Mouse (Mus musculus) forebrain, embryonic 15.5 days (tissue): ENCODE measurements around the gene Hoxa9. TPM values are rescaled to one million over a fixed set of nuclear protein-coding genes. Genes with fewer than 3 reads are reported as not detected.

ENCODE experiments used
- ATAC-seq: fragments of 200-750 bp; cut with Nextera tagmentation; replicated peaks from 2 replicates; pipeline ENCODE4 v1.8.0; 2017; ENCODE audit warnings: mild to moderate bottlenecking, moderate TSS enrichment, moderate library complexity
- H3K27ac ChIP-seq: fragments of 300-500 bp; sonication (generic); replicated peaks from 2 replicates; pipeline ENCODE4 v1.5.1; 2015; ENCODE audit warnings: mild to moderate bottlenecking, inconsistent platforms
- H3K27me3 ChIP-seq: fragments of 300-500 bp; sonication (generic); 2 replicates; pipeline ENCODE4 v1.6.1; 2015; ENCODE audit warnings: inconsistent platforms
- H3K36me3 ChIP-seq: fragments of 300-500 bp; sonication (generic); 2 replicates; pipeline ENCODE4 v1.6.1; 2015; ENCODE audit warnings: mild to moderate bottlenecking, inconsistent platforms
- H3K4me1 ChIP-seq: fragments of 300-500 bp; sonication (generic); 2 replicates; pipeline ENCODE4 v1.6.1; 2015; ENCODE audit warnings: inconsistent platforms
- H3K4me2 ChIP-seq: fragments of 300-500 bp; sonication (generic); replicated peaks from 2 replicates; pipeline ENCODE4 v1.6.1; 2015; ENCODE audit warnings: mild to moderate bottlenecking, inconsistent platforms
- H3K4me3 ChIP-seq: fragments of 300-500 bp; sonication (generic); 2 replicates; pipeline ENCODE4 v1.5.1; 2015; ENCODE audit warnings: mild to moderate bottlenecking, inconsistent platforms
- H3K9ac ChIP-seq: fragments of 300-500 bp; sonication (generic); replicated peaks from 2 replicates; pipeline ENCODE4 v1.6.1; 2015; ENCODE audit warnings: mild to moderate bottlenecking, inconsistent platforms
- H3K9me3 ChIP-seq: fragments of 300-500 bp; sonication (generic); 2 replicates; pipeline ENCODE4 v1.6.1; 2016; ENCODE audit warnings: inconsistent platforms
- WGBS: fragments of 180-500 bp; shearing (Covaris S2); methylation state at CpG from one replicate; pipeline ENCODE4 v1.1.7; 2015; ENCODE audit warnings: mixed read lengths; 5-methylcytosine and 5-hydroxymethylcytosine counted together
- polyA plus RNA-seq: library from polyadenylated mRNA; unstranded; fragments of >200 nt; fragmentation: Nextera tagmentation; extraction: Ambion mirVana; gene quantifications from 2 replicates; pipeline ENCODE4 v1.2.1, GENCODE M21; 2015

Gene Hoxa9
- not detected in 2 replicates for polyA plus RNA-seq

GRCm38 (mm10) chr6:52230516-52231165, at the start of gene Hoxa9:
TSS of gene Hoxa9 (minus strand) at chr6:52231089.
- no peak within 1 kb of the TSS for H3K4me2 ChIP-seq
- no peak within 1 kb of the TSS for H3K9ac ChIP-seq
- H3K36me3 ChIP-seq, result no peaks in the 10 kb centered on the region
- 1% methylated on average over 34 of the region's 36 CpGs for WGBS
- H3K4me1 ChIP-seq, result no peaks in the 10 kb centered on the region
- no peak for ATAC-seq
- peaks cover 96% of the 10 kb centered on the region for H3K27me3 ChIP-seq
- H3K4me3 ChIP-seq, result no peak within 1 kb of the TSS
- H3K9me3 ChIP-seq, result no peaks in the 10 kb centered on the region
- no peak within 1 kb of the TSS for H3K27ac ChIP-seq

- no peaks in the 10 kb centered on the region for H3K36me3 ChIP-seq
- H3K4me3 ChIP-seq, result no peak overlapping the region
- H3K4me2 ChIP-seq, result no peak overlapping the region
- H3K27me3 ChIP-seq, result peaks cover 82% of the 10 kb centered on the region
- WGBS, result 13% methylated on average over 5 of the region's 5 CpGs
- H3K9me3 ChIP-seq, result no peaks in the 10 kb centered on the region
- H3K27ac ChIP-seq, result no peak overlapping the region
- H3K9ac ChIP-seq, result no peak overlapping the region
- ATAC-seq, result no peak
- H3K4me1 ChIP-seq, result no peaks in the 10 kb centered on the region
Observed at GRCm38 (mm10) chr6:52276920-52277319, 46.0 kb upstream of the Hoxa9 start.

GRCm38 (mm10) chr6:52276382-52276781, 45.5 kb upstream of the Hoxa9 start:
- H3K27ac ChIP-seq, result no peak overlapping the region
- no peak overlapping the region for H3K4me2 ChIP-seq
- no peak overlapping the region for H3K4me3 ChIP-seq
- no peaks in the 10 kb centered on the region for H3K36me3 ChIP-seq
- no peaks in the 10 kb centered on the region for H3K4me1 ChIP-seq
- peaks cover 84% of the 10 kb centered on the region for H3K27me3 ChIP-seq
- H3K9me3 ChIP-seq, result no peaks in the 10 kb centered on the region
- no peak for ATAC-seq
- WGBS, result under 1% methylated on average over 6 of the region's 6 CpGs
- no peak overlapping the region for H3K9ac ChIP-seq

GRCm38 (mm10) chr6:52275563-52276280, 44.8 kb upstream of the Hoxa9 start:
- H3K4me3 ChIP-seq, result no peak overlapping the region
- no peak overlapping the region for H3K9ac ChIP-seq
- no peak overlapping the region for H3K4me2 ChIP-seq
- no peak overlapping the region for H3K27ac ChIP-seq
- peaks cover 84% of the 10 kb centered on the region for H3K27me3 ChIP-seq
- ATAC-seq, result no peak
- 5% methylated on average over 8 of the region's 8 CpGs for WGBS
- no peaks in the 10 kb centered on the region for H3K9me3 ChIP-seq
- H3K4me1 ChIP-seq, result no peaks in the 10 kb centered on the region
- no peaks in the 10 kb centered on the region for H3K36me3 ChIP-seq

GRCm38 (mm10) chr6:52274576-52274975, 43.7 kb upstream of the Hoxa9 start:
- no peak for ATAC-seq
- Histone ChIP-seq H3K36me3 (no peaks in the 10 kb centered on the region), H3K27ac (no peak overlapping the region), H3K27me3 (peaks cover 94% of the 10 kb centered on the region), H3K9me3 (no peaks in the 10 kb centered on the region), H3K4me2 (no peak overlapping the region), H3K4me3 (no peak overlapping the region), H3K9ac (no peak overlapping the region), H3K4me1 (no peaks in the 10 kb centered on the region)
- 3% methylated on average over 11 of the region's 11 CpGs for WGBS

GRCm38 (mm10) chr6:52273656-52274280, 42.9 kb upstream of the Hoxa9 start:
- H3K27me3 ChIP-seq, result peaks cover 97% of the 10 kb centered on the region
- H3K36me3 ChIP-seq, result no peaks in the 10 kb centered on the region
- H3K9me3 ChIP-seq, result no peaks in the 10 kb centered on the region
- no peak for ATAC-seq
- H3K4me1 ChIP-seq, result no peaks in the 10 kb centered on the region
- no peak overlapping the region for H3K4me3 ChIP-seq
- H3K4me2 ChIP-seq, result no peak overlapping the region
- H3K27ac ChIP-seq, result no peak overlapping the region
- no peak overlapping the region for H3K9ac ChIP-seq
- WGBS, result 2% methylated on average over 22 of the region's 22 CpGs

- 2% methylated on average over 22 of the region's 22 CpGs for WGBS
- Histone ChIP-seq H3K27me3 (peaks cover 98% of the 10 kb centered on the region), H3K9me3 (no peaks in the 10 kb centered on the region), H3K4me2 (no peak overlapping the region), H3K36me3 (no peaks in the 10 kb centered on the region), H3K9ac (no peak overlapping the region), H3K27ac (no peak overlapping the region), H3K4me3 (no peak overlapping the region), H3K4me1 (no peaks in the 10 kb centered on the region)
- ATAC-seq, result no peak
Observed at GRCm38 (mm10) chr6:52272766-52273655, 42.1 kb upstream of the Hoxa9 start.

- H3K4me2 ChIP-seq, result no peak overlapping the region
- H3K27ac ChIP-seq, result no peak overlapping the region
- H3K9ac ChIP-seq, result no peak overlapping the region
- WGBS, result 6% methylated on average over 23 of the region's 23 CpGs
- no peak overlapping the region for H3K4me3 ChIP-seq
- peaks cover 96% of the 10 kb centered on the region for H3K27me3 ChIP-seq
- no peaks in the 10 kb centered on the region for H3K36me3 ChIP-seq
- no peak for ATAC-seq
- H3K9me3 ChIP-seq, result no peaks in the 10 kb centered on the region
- H3K4me1 ChIP-seq, result no peaks in the 10 kb centered on the region
Observed at GRCm38 (mm10) chr6:52270494-52271480, 39.9 kb upstream of the Hoxa9 start.

- no peak overlapping the region for H3K9ac ChIP-seq
- no peaks in the 10 kb centered on the region for H3K4me1 ChIP-seq
- no peak overlapping the region for H3K27ac ChIP-seq
- WGBS, result 5% methylated on average over 3 of the region's 3 CpGs
- no peak overlapping the region for H3K4me3 ChIP-seq
- H3K36me3 ChIP-seq, result no peaks in the 10 kb centered on the region
- no peak for ATAC-seq
- H3K9me3 ChIP-seq, result no peaks in the 10 kb centered on the region
- no peak overlapping the region for H3K4me2 ChIP-seq
- H3K27me3 ChIP-seq, result peaks cover 96% of the 10 kb centered on the region
Observed at GRCm38 (mm10) chr6:52268756-52269155, 37.9 kb upstream of the Hoxa9 start.

- Histone ChIP-seq H3K9ac (no peak overlapping the region), H3K27me3 (peaks cover 96% of the 10 kb centered on the region), H3K4me1 (no peaks in the 10 kb centered on the region), H3K4me3 (no peak overlapping the region), H3K4me2 (no peak overlapping the region), H3K9me3 (no peaks in the 10 kb centered on the region), H3K36me3 (no peaks in the 10 kb centered on the region), H3K27ac (no peak overlapping the region)
- WGBS, result under 1% methylated on average over 7 of the region's 7 CpGs
- no peak for ATAC-seq
Observed at GRCm38 (mm10) chr6:52268341-52268740, 37.5 kb upstream of the Hoxa9 start.

GRCm38 (mm10) chr6:52267691-52268090, 36.8 kb upstream of the Hoxa9 start:
- Histone ChIP-seq H3K4me1 (no peaks in the 10 kb centered on the region), H3K4me3 (no peak overlapping the region), H3K27me3 (peaks cover 95% of the 10 kb centered on the region), H3K4me2 (no peak overlapping the region), H3K36me3 (no peaks in the 10 kb centered on the region), H3K9me3 (no peaks in the 10 kb centered on the region), H3K9ac (no peak overlapping the region), H3K27ac (no peak overlapping the region)
- no peak for ATAC-seq
- 7% methylated on average over 3 of the region's 3 CpGs for WGBS
